Mouse (Mus musculus) thymus, adult 2 months (tissue): ENCODE measurements around the gene Cenpb.

Experiments used
- CTCF ChIP-seq: fragments of 200-500 bp; IDR thresholded peaks from 2 replicates; pipeline ENCODE4 v1.5.1; 2012; ENCODE audit warnings: mild to moderate bottlenecking, control low read depth, low read length, moderate library complexity, borderline replicate concordance; ENCODE audit not compliant: control insufficient read depth, poor library complexity, insufficient read depth; ENCODE audit errors: extremely low read depth
- POLR2A ChIP-seq: fragments of 200-500 bp; IDR thresholded peaks from 2 replicates; pipeline ENCODE4 v1.6.1; 2012; ENCODE audit warnings: mild to moderate bottlenecking, low read length, control low read depth, moderate library complexity; ENCODE audit not compliant: control insufficient read depth, poor library complexity, insufficient read depth; ENCODE audit errors: extremely low read depth

DNA sequence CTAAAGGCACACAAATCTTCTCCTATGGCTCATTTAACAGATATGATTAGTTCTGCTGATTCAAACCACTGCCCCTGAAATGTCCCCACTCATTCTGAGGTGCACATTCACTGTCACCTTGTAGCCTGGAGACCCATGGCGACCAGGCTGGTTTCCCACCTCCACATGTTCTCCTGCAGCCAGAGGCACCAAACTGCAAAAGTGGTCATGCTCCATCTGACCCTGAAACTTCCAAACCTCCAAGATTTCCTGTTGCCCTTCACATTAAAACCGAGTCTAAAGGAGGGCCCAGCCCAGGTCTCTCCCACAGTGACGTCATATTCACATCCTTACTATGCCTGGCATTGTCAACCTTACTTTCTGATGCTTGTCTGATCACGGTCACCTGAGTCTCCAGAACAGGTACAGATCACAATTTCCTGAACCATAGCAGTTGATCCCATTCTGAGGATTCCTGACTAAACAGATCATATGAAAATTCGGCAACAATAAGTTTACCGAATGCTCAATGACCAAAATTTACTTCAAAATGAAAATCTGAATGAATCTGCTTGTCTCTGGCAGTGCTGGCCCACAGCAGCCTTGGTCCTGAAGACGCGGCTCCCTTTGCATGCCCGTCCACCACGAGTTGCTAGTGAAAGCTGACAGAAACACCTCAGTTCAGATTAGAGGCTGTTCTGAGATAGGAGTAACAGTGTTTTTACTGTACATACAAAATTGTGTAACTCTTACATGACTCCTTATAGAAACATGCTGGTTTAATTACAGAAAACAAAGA, 47.6 kb downstream of the Cenpb start:
- no peak for TF ChIP-seq CTCF
- TF ChIP-seq POLR2A: no peak
